Mouse (Mus musculus) adrenal gland (tissue): ENCODE results near the gene Cd27.

ENCODE experiments used
- intact Hi-C: fragments of 180-260 bp; cut with DNase I; formaldehyde crosslinking; loops from one replicate; pipeline ENCODE4 v1.15.1; 2025

The Cd27 gene

GRCm38 (mm10) chr6:125252711-125253110 lies 15.9 kb upstream of the Cd27 start:
- intact Hi-C loops = no loop called here

GRCm38 (mm10) chr6:125252285-125252684 lies 15.5 kb upstream of the Cd27 start:
- intact Hi-C loops = no loop called here

- intact Hi-C loops = no loop called here
These were observed 7.7 kb upstream of the Cd27 start for GRCm38 (mm10) chr6:125244551-125244950.

GRCm38 (mm10) chr6:125241566-125241965 lies 4.8 kb upstream of the Cd27 start:
- intact Hi-C loops = no loop called here

DNA sequence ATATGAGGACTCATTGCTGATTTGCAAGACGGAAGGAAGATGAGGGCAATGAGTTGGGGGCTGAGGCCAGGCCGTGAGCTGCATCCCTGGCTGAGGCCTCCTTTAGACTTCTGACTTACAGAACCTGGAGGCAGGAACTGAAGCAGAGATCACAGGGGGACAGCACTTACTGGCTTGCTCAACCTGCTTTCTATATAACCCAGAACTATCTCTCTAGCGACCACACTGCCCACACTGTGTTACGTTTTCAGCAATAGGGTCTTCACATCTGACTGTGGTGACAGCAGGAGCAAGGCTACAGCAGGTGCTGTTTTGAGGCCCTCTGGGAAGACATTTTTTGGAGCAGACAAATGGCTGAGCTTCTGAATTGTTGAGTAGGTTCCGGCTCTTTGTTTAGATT lies 3.8 kb upstream of the Cd27 start:
- intact Hi-C loops = no loop called here

DNA sequence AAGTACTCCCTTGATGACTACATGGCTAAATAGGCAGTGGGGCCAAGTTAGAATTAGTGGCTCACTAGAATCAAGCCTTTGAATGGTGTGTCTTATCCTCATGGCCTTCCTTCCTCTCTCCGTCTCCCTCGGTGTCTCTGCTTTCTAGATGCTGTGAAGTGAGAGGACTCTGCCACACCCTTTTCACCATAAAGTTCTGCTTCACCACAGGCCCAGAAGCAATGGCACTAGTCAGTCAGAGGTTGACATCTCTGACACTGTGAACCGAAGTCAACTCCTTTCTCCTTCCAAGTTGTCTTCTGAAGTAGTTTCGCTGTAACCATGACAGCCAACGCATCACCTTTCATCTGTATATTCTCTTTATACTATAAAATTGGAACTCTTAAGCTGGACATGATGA lies 2.7 kb upstream of the Cd27 start:
- intact Hi-C loops = no loop called here

- intact Hi-C loops = no loop called here
These were observed 1.6 kb upstream of the Cd27 start for GRCm38 (mm10) chr6:125238396-125238795.

DNA sequence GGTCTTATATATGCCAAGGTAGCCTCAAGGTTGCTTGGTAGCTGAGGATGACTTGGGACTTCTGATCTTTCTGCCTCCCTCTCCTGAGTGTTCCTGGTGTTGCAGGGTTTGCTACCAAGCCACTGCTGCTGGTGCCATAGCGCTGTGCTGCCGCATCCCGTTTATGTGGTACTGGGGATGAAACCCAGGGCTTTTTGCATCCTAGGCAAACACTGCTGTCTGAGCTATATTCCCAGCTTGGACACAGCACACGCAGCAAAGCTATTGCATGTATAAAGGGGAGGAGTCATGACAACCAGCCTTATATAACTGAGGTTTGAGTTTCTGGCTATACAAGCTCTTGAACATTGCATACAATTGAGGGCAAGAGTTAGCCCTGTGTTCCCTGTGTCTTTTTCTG lies 611 bp upstream of the Cd27 start:
- intact Hi-C loops = no loop called here

DNA sequence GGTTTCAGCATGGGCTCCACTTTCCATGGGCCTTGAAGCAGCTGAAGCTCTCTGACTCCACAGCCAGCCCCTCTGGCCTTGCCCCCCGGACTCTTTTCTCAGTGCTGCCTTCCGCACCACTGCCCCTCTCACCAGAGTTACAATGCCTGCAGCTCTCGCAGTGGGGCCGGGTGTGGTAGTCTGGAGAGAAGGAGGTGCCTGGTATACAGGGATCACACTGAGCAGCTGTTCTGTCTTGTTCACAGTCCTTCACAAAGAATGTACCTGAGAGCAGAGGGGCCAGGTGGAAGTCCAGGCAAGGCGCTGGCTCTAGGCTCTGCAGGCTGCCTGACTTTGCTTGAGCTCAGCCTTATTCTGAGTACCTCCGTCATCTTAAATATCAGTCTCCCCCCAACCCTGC lies 469 bp downstream of the Cd27 start:
- intact Hi-C loops = no loop called here

- intact Hi-C loops = no loop called here
These were observed 2.3 kb downstream of the Cd27 start for GRCm38 (mm10) chr6:125234520-125234828.

DNA sequence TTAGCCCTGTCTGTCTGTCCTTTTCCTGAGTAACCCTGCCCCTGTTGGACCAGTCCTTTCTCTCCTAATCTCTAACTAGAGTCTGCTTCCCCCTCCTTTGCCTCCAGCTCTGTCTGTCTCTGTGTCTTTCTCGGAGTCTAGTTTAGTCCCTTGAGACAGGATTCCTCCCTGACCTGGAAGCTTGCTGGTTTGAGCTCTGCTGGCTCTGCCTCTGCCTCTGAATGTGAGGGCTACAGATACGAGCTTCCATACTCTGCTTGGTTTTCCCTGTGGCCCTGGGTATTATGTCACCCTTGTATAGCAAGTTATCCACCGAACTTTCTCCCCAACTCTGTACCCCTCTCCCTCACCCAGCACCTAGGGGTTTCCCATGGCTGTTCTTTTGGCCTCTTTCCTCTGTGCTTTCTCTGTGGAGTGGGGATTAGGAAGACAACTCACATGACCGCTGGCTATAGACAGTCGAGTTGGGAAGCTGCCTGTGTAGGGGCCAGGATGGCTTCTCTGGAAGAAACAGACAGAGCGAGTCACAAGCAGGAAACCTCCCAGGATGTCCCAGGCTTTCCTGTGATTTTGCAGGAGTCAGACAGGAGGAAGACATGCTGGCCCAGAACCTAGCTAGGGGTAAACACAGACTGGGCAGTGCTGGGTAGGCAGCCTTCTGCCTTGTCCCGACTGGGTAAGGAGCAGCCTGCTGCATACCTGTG lies 2.8 kb downstream of the Cd27 start:
- intact Hi-C loops = no loop called here

DNA sequence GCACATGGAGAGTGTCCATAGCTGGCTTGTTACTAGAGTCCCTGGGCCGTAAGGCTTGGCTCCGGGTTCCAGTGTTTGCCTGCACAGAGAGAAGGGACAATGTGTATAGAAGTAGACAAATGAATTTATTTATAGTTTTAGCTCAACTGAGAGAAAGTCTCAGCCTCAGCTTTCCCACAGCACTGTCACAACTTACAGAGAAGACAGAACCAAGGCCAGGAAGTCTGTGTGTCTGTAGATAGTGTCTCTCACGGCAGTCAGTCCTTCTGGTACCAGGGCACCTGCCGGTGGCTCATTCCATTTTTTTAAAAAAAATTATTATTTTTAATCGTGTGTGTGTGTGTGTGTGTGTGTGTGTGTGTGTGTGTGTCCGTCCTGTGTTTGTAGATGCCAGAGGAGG lies 4.3 kb downstream of the Cd27 start:
- intact Hi-C loops = no loop called here

GRCm38 (mm10) chr6:125232045-125232437 lies 4.8 kb downstream of the Cd27 start:
- intact Hi-C loops = no loop called here

- intact Hi-C loops = no loop called here
These were observed 5.4 kb downstream of the Cd27 start, which contains the start of gene Tapbpl for GRCm38 (mm10) chr6:125231117-125232044. Gene Tapbpl (minus strand): TSS chr6:125231860.

DNA sequence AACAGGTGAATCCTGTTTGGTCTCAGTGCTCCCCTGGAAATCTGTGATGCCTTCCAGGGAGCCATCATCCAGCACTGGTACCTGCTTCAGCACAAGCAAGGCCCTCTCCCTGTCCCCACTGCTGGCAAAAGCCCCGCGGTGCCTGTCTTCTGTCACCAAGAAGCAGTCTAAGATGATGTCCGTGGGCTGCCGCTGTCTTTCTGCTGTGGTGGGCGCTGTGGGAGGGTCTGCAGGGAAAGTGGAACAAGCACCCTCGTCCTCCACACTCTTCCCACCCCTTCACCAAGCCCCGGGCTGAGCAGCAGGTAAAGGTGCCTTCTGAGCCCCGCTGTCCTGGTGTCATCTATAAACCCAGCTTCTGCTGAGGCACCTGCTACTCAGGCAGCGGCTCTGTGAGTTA lies 6.2 kb downstream of the Cd27 start:
- intact Hi-C loops = no loop called here

GRCm38 (mm10) chr6:125225518-125226115 lies 11.2 kb downstream of the Cd27 start:
- intact Hi-C loops = loop anchor here (5.0 kb wide), 1 partner anchor 63 kb away; no protein-coding TSS in a partner anchor

GRCm38 (mm10) chr6:125222577-125222976 lies 14.2 kb downstream of the Cd27 start:
- intact Hi-C loops = no loop called here

- intact Hi-C loops = no loop called here
These were observed 14.7 kb downstream of the Cd27 start for GRCm38 (mm10) chr6:125222146-125222545.

DNA sequence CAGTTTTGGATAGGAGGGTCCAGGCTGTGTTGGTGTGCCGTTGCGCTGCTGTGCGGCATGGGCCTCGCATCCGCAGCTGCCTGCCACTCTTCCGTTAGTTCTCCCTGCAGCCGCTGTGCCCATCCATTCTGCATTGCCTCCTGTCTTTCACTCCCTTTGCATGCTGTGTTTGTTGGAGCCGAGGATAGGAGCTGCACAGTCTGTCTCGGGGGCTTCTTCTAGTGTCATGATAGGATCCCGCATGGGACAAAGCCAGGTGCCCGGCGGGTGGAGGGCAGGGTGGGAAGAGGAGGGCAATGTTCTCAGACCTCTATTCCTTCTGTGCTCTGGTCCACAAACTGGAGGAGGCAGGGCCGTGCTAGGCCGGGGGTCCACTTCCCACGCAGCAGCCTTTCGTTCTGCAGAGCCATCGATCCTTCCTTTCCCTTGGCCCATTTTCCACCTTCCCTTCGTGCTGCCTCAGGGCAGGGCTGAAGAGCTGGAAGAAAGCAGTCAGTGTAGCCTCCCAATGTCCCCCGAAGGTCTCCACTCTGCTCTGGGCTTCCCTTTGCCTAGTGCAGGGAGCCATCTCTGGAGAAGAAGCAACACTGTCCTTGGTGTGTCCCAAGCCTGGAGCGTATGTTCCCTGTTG lies 15.6 kb downstream of the Cd27 start:
- intact Hi-C loops = no loop called here

GRCm38 (mm10) chr6:125218963-125219362 lies 17.8 kb downstream of the Cd27 start:
- intact Hi-C loops = loop anchor here (2.0 kb wide), 1 partner anchor 52 kb away; no protein-coding TSS in a partner anchor

GRCm38 (mm10) chr6:125217899-125218298 lies 18.9 kb downstream of the Cd27 start:
- intact Hi-C loops = loop anchor here (2.0 kb wide), 1 partner anchor 53 kb away; no protein-coding TSS in a partner anchor

GRCm38 (mm10) chr6:125216898-125217297 lies 19.9 kb downstream of the Cd27 start:
- intact Hi-C loops = no loop called here
